Mouse (Mus musculus): ENCODE data around the gene Elfn1. TPM values are rescaled to one million over a fixed set of nuclear protein-coding genes. Genes with fewer than 3 reads are reported as not detected.

The Elfn1 gene
- total RNA-seq, 2 experiments from 2014 or later = 0.66 to 0.88 TPM

DNA sequence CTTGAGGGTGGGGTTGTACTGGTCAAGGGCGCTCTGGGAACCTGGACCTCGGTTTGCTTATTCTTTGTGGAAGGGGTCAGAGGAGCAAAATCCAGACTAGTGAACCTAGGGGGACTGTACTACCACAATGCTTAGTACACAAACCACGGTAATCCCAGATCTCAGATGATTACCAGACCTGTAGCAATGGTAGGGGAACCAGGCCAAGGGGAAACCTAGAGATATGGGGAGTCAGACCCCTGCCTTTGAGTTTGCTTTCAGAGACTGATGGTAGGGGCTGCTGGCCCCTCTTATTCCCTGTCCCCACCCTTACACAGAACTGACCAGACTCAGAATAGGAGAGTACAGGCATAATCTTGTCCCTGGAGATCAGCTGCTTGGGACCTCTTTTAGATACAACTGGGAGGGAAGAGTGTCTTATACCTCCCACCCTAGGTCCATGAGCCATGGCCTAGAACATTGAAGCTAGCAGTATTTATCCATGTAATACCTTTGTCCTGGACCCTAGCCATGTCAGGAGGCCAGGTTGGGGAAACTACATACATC, 3.1 kb downstream of the Elfn1 start:
- DNase-seq (ENCODE audit: low spot score in 2 of 2) = no peak

DNA sequence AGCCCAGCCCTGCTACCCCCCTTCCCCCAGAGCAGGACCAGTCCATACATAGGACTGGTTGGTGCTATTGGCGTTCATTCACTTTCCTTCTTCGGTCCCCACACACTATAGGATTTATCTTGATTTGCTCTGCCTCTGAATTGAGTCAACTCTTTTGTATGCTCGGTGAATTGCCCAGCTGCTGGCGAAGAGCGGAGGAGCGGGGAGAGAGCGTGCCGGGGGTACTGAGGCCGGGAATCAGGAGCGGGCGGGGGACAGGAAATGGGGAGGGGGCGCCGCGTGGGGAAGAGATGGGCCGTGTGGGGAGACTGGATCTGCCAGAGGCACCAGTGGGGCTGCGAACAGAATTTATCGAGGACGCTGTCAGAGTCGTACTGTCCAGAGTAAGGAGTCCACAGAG, 3.8 kb downstream of the Elfn1 start:
- DNase-seq (ENCODE audit: low spot score in 2 of 2) = no peak

DNA sequence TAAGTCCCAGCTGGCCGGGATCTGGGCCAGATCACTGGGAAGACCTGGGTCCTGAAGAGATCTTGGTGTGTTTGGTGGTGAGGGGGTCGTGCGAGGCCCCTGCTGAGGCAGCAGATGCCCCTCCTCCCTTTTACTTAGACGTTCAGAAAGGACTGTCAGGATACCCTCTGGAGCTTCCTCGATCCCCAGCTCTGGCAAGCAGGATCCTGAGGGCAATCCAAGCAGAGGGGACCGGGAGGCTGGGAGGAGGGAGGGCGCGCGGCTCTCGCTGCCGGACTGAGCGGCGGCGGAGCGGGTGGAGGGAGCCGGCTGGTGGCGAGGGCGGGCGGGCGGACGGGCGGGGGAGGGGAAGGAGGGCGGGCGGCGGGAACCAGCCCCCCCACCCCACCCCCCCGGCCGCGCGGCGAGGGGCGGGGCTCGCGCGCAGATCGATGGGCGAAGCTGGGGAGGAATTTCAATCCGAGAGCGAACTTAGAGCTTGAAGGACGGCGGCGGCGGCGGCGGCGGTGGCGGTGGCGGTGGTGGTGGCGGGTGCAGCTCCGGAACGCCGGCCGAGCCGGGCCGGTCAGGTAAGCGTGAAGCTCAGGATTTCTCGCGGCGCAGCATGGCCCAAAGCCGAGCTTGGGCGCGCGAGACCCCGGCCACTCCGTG, 4.5 kb downstream of the Elfn1 start:
- DNase-seq (ENCODE audit: low spot score in 2 of 2) = no peak

DNA sequence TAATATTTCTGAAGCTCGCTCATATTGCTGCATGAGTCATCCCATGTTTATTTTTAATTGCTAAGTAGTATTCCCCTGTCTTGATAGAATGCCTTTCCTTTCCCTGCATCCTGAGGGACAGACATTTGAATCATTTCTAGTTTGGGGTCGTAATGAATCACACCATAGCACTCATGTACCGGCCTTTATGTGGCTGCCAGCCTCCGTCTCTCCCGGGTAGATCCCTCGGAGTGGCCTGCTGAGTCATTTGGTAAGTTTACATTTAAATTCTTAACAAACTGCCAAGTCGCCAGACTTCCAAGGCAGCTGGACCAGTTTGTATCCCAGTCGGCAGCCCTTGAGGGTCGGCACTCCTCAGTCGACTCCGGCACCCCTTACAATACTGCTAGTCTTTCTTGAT, 13.9 kb downstream of the Elfn1 start:
- no peak for DNase-seq (ENCODE audit: low spot score in 2 of 2)

DNA sequence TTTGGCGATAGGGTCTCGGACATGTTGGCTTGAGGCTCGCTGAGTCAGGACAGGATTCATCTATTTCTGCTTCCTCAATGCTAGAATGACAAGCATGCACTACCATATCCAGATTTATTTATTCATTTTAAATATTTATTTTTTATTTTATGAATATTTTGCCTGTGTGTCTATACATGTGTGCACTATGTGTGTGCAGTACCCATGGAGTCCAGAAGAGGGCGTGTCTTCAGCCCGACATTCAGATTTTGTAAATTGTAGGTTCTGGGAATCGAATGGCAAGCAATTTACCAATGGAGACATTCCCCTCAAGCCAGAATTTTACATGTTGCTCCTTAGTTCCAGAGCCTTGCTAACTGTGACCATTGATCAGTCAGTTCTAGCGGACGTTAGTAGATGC, 16.1 kb downstream of the Elfn1 start:
- no peak for DNase-seq (ENCODE audit: low spot score in 2 of 2)

DNA sequence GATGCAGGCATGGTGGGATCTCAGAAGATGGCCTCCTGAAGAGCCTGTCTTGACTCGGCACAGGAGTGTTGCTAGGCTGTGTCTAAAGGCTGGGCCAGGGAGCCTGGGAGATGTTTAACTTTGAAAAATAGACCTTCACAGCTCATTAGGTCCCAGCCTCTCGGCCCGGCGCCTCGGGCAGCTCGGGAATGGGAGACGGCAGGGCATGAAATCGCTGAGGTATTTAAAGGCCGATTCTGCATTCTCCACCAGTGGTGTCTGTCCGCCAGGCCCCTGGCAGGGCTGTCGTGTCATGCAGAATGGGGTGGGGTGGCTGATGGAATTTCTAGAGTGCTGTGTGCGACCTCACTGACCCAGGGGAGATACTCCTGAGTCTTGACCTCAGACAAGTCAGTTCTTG, 22.4 kb downstream of the Elfn1 start:
- DNase-seq (ENCODE audit: low spot score in 2 of 2) = no peak

DNA sequence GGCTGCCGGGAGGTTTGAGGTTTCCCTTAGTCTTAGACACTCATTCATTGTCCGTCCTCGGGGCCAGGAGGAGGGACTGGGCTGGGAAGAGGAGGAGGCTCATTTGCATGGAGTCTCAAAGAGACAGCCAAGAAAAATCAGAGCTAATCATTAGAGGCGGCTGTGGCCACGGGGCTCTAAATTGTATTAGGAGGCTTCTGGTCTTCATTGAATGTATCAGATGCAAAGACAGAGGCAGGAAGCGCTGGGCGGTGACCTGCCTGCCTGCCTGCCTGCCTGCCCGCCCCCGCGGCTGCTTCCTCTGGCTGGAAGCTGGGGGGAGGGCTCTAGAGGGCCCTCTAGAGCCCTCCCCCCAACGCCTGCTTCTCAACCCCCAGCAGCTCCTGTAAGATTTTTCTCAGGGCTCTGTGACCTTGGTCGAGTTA, 23.2 kb downstream of the Elfn1 start:
- DNase-seq (ENCODE audit: low spot score in 2 of 2) = no peak

DNA sequence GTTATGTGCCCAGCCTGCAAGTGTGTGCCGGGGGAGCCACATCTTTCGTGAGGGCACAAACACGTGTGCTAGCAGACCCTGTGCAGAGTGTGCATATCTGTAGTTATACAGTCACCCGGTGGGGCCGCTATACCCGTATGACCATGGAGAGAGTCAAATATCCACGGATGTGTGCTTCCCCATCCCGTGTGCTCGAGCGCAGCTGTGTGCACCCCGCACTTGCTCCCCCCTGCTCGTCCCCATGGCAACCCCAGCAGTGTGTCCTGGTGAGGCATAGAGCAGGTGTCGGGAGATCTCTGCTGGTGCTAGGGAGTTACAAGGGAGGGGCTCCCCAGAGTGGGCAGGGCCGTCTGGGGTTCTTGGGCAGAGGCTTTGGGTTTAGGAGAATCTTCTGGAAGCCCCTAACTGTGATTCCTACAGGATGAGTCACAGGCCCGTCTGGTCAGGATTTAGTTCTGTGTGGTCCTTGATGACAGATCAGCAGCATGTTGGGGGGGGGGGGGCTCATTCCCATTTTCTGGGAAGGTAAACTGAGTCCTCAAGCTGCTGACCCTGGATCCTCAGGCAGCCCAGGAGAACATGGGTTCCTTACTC, 24.3 kb downstream of the Elfn1 start:
- DNase-seq (ENCODE audit: low spot score in 2 of 2) = peak in 1 of 2 experiments; percentile 24

DNA sequence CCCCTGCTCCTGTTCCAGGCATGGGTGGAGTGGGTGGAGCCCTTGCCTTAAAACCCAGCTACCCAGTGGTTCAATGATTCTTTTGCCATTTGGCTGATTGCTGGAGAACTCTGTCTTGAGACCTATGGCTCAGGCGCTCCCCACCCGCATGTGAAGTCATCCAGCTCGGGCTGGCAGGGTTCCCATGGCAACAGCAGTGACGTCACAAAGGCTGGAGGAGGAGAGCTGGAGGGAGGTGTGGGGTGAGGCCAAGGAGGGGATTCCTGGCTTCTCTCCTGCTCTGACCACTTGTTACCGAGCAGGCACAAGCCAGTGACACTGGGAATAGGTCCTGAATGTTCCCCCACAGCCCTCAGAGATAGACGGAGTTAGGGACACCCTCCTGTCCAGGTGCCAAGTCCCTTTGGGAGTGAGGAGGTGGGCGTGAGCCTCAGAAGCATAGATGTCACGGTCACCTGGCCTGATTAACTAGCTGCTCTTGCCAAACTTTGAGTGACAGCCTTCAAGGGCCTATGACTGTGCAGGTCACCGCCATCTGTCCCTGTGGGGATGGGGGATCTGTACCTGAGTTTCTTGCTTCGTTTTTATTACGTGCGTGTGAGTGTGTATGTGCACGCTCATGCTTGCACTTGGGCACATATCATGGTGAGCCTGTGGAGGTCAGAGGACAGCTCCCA, 25.0 kb downstream of the Elfn1 start:
- DNase-seq (ENCODE audit: low spot score in 2 of 2) = peak in 1 of 2 experiments; percentile 59

DNA sequence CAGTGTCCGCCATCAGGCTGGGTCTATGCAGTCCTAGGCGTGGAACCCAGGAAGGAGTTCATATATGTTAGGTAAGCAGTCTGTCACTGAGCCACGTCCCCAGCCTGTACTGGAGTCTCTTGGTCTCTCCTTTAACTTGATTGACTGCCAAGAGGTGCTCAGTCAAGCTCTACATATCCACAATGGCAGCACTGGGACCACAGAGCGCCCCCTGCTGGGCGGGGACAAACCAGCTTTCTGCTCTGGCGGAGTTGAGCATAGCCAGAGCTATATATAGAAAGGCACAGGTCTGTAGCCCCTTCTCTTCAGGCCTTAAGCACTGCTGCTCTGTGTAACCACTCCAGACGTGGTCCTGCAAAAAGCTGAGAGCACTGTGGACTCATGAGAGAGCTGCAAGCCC, 25.7 kb downstream of the Elfn1 start:
- DNase-seq (ENCODE audit: low spot score in 2 of 2) = no peak

DNA sequence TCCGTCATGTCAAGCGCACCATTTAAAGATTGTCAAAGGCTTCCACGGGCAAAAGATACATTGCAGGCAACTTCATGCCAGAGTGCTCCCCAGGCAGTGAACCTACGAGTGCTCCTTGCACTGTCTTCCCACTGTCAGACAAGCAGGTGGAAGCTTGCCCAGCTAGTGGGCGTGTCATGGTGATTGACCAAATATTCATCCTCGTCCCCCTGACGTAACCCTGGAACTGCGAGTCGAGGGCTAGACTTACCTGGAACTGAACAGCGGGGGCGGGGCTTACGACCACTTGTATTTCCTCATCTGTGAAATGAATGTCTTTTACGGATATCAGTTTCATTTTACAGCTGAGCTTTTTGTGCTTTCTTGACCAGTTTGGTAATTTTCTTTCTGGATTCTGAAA, 28.7 kb downstream of the Elfn1 start:
- DNase-seq (ENCODE audit: low spot score in 2 of 2) = no peak

DNA sequence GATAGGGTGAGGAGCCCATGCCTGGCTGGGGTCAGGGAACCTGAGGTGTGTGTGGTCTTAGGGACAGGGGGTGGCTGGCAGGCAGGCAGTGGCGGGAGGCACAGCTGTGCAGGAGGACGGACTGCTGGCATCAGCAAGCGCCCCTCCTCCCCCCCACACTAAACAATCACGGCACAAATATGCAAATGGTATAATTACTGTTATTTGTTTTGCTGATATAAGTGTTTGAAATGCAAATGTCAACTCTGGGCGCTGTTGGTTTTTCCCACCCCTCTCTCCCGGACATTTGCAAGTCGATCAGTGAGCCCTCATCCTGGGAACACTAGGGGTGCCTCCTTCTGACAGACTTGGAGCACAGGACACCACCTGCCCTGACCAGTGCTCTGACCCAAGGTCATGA, 37.0 kb downstream of the Elfn1 start:
- DNase-seq (ENCODE audit: low spot score in 2 of 2) = no peak

DNA sequence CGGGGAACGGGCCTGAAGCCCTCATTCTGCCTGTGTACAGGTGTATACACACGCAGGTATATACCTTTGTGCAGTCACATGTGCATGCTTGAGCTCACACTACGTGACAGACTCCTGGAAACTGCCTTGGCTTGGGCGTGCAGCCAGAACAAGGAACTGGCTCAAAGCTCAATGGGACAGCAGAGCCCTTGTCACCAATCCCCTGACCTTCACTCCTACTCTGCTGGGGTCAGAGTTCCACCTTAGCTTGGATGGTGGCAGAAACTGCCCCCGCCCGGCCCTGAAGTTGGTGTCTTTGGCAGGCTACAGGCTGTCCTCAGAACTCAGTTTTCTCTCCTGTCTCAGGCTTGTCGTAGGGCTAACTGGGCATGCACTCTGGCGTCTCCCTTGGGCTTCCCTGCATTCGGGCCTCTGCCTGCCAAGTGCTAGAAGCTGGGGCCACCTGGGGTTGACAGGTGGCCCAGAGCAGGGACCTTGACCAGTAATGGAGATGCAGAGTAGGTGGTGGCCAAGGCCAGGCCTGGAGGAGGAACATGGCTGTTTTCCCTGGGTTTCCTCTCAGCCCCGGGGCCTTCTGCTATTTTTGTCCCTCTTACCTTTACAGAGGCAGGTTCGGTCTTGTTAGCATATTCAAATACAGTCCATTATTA, 38.1 kb downstream of the Elfn1 start:
- no peak for DNase-seq (ENCODE audit: low spot score in 2 of 2)

DNA sequence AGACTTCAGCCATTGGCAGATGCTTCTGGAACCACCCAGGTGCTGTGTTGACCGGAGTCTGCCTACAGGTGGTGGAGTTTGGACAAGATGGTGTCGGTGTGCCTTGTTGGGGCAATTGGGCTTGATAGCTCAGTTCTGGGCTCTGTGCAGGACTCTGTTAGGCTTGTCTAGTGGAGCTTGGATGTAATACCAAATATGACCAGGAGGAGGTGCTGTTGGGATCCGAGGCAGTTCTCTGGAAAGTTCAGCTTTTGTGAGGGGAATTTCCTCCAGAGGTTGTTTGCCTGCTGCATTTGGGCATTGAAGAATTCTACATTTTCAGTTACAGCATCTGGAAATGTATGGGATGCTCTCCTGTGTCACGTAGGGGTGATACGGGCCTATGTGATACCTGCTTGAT, 39.7 kb downstream of the Elfn1 start:
- no peak for DNase-seq (ENCODE audit: low spot score in 2 of 2)

DNA sequence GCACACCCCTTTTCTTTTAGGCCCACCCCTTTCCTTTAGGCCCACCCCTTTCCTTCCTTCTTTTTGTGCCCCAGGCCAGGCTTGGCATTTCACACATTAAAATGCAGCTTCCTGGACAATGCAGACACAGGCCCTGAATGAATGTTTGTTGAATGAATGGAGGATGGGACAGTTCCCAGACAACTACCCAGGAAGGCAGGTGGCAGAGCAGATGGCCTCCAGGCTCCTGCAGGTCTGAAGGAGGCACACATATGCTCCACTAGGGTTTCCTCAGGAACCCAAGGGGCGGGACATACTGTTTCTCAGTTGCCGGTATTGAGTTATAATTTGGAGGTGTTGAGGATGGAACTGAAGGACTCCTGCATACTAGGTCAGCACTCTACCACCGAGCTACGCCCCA, 40.8 kb downstream of the Elfn1 start:
- DNase-seq (ENCODE audit: low spot score in 2 of 2) = no peak

DNA sequence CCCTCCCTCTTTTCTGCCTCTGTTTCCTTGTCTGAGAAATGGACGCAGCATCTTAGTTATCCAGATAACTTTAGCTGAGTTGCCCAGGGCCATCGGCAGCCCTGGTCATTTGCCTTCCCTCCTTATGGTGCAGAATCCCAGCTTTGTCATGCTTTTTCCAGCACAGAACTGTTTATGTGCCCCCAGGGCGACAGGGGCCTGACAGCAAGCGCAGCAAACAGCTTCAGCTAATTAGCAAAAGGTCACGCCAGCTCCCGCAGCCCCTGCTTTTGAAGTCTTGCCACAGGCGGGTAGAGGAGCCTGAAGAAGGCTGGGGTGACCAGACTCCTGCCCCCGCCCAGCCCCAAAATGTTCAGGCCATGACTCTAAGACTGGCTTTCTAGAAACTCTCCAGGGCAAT, 41.6 kb downstream of the Elfn1 start:
- no peak for DNase-seq (ENCODE audit: low spot score in 2 of 2)

DNA sequence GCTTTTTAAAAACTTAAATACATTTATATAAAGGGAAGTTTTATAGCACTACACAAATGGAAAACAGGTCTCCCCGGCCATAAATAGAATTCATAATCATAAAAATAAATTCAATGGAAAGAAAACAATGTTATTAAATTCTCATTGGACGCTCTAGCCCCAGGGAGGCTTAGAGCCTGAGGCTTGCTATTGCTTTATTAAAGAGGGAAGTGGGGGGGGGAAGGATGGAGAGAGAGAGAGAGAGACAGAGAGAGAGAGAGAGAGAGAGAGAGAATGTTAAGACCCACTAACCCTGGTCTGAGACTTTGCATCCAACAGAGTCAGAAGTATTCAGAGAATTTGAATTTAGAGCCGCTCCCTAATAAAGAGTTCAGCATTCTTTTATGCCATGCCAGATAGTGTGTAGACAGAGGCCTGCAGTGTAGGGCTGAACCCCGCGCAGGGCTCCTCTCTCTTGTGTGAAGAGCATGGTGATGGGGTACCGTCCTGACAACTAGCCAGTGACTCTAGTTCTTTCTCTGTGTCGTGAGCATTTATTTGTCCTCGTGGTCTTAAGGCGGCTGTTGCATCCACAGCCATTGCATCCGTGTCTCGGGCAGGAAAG, 42.3 kb downstream of the Elfn1 start:
- no peak for DNase-seq (ENCODE audit: low spot score in 2 of 2)

DNA sequence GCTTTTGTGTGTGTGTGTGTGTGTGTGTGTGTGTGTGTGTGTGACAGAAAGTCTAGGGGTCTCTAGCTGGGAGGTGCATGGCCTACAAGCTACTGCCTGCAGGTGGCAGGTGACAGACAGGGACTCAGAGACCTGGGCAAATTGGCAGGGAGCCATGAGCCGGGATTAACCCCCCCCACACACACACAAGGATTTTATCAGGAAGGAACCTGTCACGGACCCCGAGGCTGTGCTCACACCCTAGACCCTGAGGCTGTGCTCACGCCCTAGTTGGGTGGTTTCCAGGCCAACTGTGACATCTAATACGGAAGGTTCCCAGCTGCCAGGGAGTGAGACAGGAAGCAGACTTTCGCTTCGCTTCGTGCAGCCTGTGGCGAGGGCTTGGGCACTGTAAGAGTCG, 49.1 kb downstream of the Elfn1 start:
- peak in 1 of 2 experiments; percentile 56 for DNase-seq (ENCODE audit: low spot score in 2 of 2)

DNA sequence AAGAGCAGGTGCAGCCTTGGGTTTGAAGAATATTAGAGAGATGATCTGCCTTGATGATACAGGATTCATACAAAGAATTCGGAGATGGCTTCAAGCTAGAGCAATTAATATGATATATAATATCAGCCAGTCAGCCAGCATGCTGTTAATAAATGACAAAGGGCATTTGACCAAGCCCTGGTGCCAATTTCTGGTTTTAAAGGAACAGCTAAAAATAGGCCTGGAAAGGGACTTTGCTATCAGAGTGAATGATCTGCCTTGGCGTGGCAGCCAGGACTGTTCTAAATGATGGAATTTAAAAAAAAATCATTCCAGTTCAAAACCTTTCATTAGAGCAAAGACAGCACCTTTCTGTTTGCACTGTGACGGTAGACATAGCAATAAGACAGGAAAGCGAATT, 52.0 kb downstream of the Elfn1 start:
- DNase-seq (ENCODE audit: low spot score in 2 of 2) = no peak

DNA sequence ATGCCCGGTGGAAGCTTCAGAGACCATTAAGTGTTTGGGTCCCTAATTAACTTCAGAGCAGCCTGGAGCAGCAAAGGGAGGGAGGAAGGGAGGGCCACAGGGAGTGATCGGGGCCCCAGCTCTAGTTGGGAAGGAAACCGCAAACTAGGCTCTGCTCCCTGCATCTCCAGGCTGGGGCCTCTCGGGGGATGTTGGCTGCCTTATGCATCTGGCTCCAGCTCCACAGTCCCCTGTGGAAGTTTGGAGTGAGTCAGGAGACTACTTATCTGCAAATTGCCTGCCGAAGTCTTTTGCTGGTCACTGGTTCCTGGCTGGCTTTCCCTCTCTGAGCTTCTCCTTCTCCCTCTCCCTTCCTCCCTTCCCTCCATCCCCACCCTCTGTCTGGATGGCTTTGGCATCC, 56.6 kb downstream of the Elfn1 start:
- DNase-seq (ENCODE audit: low spot score in 2 of 2) = no peak

DNA sequence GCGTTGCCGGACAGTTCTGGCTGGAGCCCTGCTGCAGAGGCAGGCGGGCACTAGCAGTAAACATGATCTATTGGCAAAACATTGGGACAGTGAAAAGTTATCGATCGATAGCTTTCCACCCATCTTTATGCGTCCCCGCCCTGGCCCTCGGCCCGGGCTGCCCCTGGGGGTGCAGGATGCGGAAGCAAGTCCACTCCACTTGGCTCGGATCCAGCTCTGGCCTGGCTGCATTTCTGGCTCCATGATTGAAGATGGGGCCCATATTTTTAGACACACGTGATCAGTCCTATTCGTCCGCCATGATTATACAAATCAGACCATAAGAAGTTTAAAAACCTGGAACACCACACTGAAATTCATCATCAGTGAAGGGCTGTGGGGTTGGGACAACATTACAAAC, 57.9 kb downstream of the Elfn1 start:
- no peak for DNase-seq (ENCODE audit: low spot score in 2 of 2)

Measured in gastrocnemius, postnatal 4 days (tissue).